Mouse (Mus musculus): ENCODE data around the gene Etv6.
"Not testable (repeated sequence)": the region's sequence is repeated elsewhere in the genome, so short reads cannot be mapped to it uniquely, and the experiment has no call there.

Gene Etv6

DNA sequence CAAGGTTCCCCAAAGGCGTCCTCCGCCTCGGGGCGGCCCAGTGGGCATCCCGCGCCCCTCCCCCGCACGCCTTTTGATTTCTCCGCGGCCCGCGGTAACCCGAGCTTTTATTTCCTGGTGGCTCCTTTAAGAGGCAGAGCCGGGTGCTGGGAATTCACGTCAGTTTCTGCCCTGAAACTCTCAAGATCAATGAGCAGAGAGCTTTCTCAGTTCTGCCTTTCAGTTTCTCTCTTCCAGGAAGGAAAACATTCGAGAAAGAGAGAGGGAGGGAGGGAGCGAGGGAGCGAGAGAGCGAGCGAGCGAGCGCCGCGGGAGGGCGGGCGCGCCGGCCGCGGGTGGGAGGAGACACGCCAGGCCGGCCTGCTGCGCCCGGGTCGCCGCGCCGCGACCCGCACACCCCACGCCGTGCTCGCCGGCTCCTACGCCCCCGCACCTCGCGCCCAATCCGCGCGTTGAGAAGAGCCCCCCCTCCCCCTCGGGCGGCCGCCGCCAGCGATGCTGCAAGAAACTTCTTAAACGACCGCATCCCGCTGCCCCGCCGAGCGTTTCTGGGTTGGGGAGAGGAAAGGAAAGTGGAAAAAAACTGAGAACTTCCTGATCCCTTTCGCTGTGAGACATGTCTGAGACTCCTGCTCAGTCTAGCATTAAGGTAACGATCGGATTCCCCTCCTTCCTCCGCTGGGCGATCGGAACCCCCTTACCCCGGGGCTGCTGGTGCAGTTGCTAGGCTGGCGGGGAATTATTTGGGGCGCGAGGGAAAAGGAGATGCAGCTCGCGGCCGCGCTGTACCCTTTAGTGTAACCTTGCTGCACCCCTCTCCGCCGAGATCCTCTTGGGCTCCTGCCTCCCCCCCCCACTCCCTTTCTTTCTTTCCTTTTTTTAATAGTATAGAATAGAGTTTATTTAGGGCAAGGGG lies at the start of gene Etv6:
TSS of gene Etv6 (plus strand) at position 211 of the 916 bp plus-strand sequence.
- peak; percentile 56 for DNase-seq (ENCODE audit: low read depth)

DNA sequence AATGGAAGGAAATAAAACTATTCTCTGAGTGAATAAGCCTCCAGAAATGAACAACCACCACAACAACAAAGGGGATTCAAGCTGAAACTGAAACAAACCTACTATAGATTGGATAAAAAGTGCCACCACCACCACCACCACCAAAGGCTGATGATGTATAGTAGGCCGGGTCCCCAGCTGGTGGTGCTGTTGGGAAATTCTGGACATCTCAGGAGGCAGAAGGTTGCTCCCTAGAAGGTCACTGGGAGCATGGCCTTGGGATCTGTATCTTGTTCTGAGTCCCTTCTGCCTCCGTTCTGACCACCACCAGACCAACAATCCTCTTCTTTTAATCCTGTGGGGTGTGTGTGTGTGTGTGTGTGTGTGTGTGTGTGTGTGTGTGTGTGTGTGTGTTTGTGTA lies 49.3 kb upstream of the Etv6 start:
- DNase-seq (ENCODE audit: low read depth): no peak

DNA sequence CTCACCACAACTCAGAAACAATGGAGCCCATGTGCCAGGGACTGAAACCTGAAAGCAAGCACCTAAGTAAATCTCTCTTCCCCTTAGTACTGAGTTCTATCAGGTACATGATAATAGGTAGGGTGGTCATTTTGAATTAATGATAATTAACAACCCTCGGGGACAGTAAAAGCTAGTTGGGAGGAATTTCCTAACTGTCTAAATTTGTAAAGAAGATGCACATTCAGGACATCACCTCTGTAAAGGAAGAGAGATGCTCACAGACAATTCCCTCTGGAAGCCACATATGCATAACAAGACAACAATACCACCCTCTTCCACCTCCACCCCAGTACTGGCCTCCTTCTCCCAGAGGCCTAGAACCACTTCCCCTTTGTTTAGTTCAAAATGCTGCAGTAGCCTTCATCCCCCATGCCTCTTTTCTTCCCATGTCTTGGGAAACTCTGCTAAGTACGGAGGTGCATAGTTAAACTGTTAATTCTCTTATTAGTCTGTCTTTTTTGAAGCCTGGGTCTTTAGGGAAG lies 48.4 kb upstream of the Etv6 start:
- no peak for DNase-seq (ENCODE audit: low read depth)

DNA sequence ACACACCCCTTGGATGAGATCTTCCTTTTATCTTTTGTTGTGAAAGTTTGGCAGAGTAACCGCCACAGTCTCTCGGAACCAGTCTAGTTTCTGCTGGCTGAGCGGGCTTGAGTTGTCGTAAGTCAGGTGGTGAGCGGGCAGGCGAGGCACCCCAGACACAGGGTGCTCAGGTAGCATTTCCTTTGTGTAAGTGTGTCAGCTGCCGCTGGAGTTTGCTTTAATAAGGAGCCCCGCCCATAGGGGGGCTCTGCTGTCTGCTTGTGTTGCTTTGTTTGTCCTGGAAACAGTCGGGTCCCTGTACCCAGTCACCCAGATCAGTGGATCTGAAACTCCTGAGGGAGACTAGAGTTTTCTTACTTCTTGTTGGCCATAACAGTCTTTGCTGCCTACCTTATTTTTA lies 47.5 kb upstream of the Etv6 start:
- DNase-seq (ENCODE audit: low read depth): no peak

GRCm38 (mm10) chr6:133997461-133997860 lies 38.0 kb upstream of the Etv6 start:
- DNase-seq (ENCODE audit: low read depth): no peak

GRCm38 (mm10) chr6:133997935-133998334 lies 37.6 kb upstream of the Etv6 start:
- DNase-seq (ENCODE audit: low read depth): no peak

GRCm38 (mm10) chr6:134014488-134015110 lies 20.9 kb upstream of the Etv6 start:
- DNase-seq (ENCODE audit: low read depth): not testable (repeated sequence)

DNA sequence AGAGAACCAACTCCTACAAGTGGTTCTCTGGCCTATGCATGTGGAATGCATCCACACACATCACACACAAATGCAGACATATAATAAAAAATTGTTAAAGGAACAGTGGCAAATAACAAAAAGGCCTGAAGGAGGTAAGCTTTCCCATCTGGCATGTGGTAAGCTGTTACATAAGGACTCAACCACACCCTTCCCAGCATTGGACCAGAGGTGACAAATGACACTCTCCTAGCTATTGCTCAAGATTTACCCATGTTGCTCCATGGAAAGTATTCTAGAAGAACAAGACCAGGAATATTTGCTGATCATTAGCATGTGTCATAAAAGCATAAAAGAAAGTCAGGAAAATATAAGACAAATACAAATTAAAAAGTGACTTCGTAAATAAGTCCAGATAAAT lies 16.7 kb upstream of the Etv6 start:
- no peak for DNase-seq (ENCODE audit: low read depth)

GRCm38 (mm10) chr6:134020821-134021220 lies 14.7 kb upstream of the Etv6 start:
- no peak for DNase-seq (ENCODE audit: low read depth)

- DNase-seq (ENCODE audit: low read depth): no peak
Observed at GRCm38 (mm10) chr6:134026264-134026663, 9.2 kb upstream of the Etv6 start.

DNA sequence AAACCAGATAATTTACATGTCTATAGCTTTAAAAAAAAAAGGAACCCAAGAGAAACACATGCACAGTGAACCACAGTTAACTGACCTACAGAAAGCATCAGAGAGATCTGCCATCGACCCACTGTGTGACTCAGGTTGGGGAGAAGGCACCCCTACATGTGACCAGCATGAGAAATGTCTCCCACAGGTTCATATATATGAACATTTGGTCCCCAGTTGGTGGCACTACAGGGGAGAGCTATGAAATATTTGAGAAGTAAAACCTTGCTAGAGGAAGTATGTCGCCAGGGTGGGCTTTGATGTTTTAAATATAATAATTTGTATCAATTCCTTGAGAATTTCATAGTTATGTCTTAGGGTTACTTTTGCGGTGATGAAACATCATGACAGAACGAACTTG lies 8.5 kb upstream of the Etv6 start:
- DNase-seq (ENCODE audit: low read depth): no peak

- DNase-seq (ENCODE audit: low read depth): no peak
Observed at GRCm38 (mm10) chr6:134032451-134032850, 3.0 kb upstream of the Etv6 start.

DNA sequence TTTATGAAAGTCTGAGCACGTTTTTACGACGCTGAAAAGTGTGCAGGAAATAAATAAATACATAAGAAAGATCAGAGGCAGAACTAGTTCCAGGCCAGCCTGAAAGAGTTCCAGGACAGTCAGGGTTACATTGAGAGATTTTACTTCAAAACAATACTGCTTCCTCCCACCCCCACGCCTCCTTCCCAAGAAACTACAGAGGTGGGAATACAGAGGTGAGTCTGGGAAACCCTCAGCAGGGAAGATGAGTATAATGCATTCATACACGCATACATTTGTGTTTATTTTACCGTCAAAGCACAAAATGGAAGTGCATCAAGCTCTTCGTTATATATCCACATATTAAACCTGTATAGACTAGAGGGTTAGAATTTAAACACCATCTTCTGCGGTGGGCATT lies 1.1 kb upstream of the Etv6 start:
- no peak for DNase-seq (ENCODE audit: low read depth)

DNA sequence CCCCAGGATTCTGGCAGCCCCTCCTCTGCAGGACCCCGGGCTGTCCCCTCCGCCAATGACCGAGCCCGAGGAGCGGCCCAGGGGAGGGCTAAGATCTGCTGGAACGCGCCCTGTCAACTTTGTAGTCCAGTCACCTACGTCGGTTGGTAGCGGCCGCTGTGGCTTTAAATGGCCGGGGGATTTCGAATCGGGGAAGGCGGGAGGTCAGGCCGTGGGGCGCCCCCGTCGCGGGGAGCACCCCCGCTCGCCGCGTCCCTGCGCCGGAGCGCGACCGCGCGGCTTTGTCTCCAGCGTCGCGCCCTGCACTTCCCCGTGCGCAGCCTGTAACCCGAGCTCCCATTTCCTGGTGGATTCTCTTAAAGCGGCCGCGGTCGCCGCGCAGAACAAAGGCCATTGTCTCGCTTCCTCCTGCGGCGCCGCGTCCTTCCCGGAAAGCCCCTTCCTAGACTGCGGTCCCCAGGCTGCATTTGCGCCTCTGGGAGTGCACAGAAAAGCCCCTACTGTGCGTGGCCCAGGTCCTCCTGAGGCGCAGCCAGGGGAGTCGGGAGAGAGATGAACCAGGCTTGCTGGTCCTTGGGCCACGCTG lies 503 bp upstream of the Etv6 start:
- peak; percentile 57 for DNase-seq (ENCODE audit: low read depth)

GRCm38 (mm10) chr6:134036491-134036911 lies 1.0 kb downstream of the Etv6 start:
- DNase-seq (ENCODE audit: low read depth): no peak

DNA sequence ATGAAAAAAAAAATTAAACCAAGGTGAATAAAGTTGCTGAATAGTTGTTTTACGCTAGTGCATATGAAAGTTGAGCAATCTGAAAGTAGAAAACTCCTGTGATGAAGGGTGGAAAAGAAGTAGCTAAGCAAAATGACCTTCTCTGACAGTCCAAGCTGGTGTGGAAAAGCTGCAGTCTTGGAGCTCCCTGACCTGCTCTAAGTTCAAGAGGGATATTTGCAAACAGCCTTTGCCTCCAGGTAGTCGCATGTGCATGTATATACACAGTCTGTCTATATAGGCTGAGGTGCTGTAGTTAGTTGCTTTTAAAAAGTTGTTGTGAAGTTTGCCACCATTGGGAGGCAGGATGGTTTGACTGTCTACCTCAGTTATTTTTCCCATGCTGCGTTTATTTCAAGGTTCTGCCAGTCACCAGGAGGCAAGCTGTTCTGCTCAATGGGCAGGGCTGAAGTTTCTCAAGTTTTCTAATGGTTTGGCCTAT lies 1.5 kb downstream of the Etv6 start:
- no peak for DNase-seq (ENCODE audit: low read depth)

DNA sequence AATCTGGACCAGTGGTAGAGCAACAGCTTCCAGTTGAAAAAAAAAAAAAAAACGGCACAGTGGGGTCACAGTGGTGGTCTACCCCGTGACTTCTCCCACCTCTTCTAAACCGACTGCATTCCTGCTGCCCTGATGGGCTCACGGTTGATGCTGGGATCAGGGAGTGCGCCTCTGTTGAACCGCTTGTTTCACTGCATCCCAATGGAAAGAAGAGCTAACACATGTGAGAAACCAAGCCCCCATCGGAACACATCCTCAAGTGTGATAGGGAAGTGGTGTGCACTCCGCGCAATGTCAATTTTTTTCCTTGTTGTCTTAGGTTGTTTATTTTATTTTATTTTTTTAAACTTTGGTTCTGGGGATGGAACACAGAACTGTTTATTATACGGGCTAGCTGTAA lies 2.5 kb downstream of the Etv6 start:
- no peak for DNase-seq (ENCODE audit: low read depth)

DNA sequence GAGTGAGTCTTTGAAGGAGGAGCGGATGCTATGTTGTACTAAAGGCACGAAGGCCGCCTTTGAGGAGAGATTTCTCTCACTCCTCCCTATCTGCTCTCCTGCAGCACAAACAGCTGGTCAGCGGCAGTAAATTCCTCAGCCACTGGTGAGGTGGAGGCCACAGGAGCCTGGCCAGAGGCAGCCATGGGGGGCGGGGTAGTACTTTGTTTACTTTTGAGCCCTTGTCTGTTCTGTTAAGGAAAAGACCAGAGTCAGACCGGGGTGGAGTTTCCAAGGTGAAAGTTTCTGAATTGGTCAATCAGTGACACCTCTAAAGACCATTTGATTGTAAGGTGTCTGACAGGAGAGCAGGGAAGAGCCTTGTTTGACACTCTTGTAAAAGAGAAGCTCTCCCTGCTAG lies 3.4 kb downstream of the Etv6 start:
- no peak for DNase-seq (ENCODE audit: low read depth)

DNA sequence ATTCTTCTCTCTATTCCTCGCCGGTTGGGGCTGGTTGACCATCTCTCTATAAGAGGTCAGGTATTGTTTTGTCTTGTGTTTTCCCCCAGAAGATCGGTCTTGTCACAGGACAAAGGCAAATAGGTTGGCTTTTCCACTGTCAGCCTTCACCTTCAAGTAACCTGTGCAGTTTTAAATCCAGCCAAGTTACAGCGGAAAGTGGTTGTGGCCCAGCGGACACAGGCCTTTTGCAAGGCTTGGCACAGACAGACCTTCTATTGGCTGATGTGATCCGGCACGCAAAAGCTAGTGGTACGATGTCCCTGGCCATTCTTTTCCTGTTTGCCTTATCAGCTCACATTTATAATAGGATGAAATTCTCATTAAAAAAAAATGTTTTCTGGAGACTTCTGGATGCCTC lies 3.9 kb downstream of the Etv6 start:
- no peak for DNase-seq (ENCODE audit: low read depth)

DNA sequence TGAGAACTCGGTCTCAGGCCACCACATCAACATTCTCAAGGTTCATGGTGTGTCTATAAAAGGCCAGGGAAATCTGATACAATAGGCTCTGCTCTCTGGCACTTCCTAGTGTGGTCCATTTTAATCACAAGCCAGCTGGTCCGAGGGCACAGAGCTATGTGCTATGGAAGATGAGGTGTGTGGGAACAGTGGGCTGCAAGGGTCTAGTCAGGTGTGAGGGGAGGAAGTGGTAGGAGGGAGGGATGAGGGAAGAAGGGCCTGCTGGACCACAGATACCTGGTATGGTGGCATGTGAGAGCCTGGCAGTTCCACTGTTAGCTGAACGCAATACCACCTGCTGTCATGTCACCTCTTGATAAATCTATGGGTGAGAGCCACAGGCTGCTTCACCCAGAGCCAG lies 4.8 kb downstream of the Etv6 start:
- no peak for DNase-seq (ENCODE audit: low read depth)

- no peak for DNase-seq (ENCODE audit: low read depth)
Observed at GRCm38 (mm10) chr6:134041286-134041685, 5.8 kb downstream of the Etv6 start.

GRCm38 (mm10) chr6:134041916-134042315 lies 6.4 kb downstream of the Etv6 start:
- no peak for DNase-seq (ENCODE audit: low read depth)

GRCm38 (mm10) chr6:134043545-134043944 lies 8.0 kb downstream of the Etv6 start:
- DNase-seq (ENCODE audit: low read depth): no peak

Measured in c-Kit-positive CD71-negative TER-119-negative erythroid progenitor cells, embryonic 14.5 days (primary cell).